Mouse (Mus musculus) splenic B cell, adult 2 months (primary cell): ENCODE data around the gene Stmn3.
A peak's percentile ranks its signal among the peaks of the same experiment; 100 is the strongest.

Source experiments
- DNase-seq: peaks from one replicate; pipeline ENCODE4 v3.0.0-alpha.2; 2011; ENCODE audit warnings: low read depth, low spot score
- H3K27me3 ChIP-seq: 2 replicates; pipeline ENCODE4 v1.6.1; 2012; ENCODE audit warnings: mild to moderate bottlenecking, low read length, moderate library complexity, mixed read lengths; ENCODE audit not compliant: control insufficient read depth, poor library complexity, insufficient read depth, severe bottlenecking
- H3K36me3 ChIP-seq: 2 replicates; pipeline ENCODE4 v1.6.1; 2012; ENCODE audit warnings: mild to moderate bottlenecking, low read length, moderate library complexity, mixed read lengths; ENCODE audit not compliant: control insufficient read depth, poor library complexity, insufficient read depth, severe bottlenecking

Stmn3 gene

GRCm38 (mm10) chr2:181314080-181314810 lies at the start of gene Stmn3:
TSS of gene Stmn3 (minus strand) at chr2:181314500.
- no peak for DNase-seq
- no peaks in the 10 kb centered on the region for H3K27me3 ChIP-seq
- no peaks in the 10 kb centered on the region for H3K36me3 ChIP-seq

DNA sequence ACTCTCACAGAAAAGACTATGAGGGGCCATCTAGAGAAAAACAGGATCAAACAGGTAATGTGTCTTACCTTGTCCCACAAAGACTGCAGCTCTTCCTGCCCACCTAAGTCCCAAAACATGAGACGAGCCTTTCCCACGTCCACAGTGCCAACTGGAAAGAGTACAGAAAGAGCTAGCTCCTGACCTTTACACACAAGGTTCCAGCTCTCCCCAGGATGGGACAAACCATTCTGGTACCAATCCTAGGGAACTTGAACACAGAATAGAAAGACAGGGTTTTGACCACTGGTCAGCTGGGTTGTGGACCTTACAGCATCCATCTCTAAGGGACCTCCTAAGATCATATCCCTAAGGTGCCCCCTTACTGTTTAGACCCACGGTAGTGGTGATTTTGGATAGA lies 49.6 kb upstream of the Stmn3 start:
- peaks cover 4% of the 10 kb centered on the region for H3K36me3 ChIP-seq
- no peak for DNase-seq
- H3K27me3 ChIP-seq: no peaks in the 10 kb centered on the region

- H3K36me3 ChIP-seq: peaks cover 2% of the 10 kb centered on the region
- H3K27me3 ChIP-seq: no peaks in the 10 kb centered on the region
- no peak for DNase-seq
These were observed 42.5 kb upstream of the Stmn3 start for GRCm38 (mm10) chr2:181356780-181357179.

DNA sequence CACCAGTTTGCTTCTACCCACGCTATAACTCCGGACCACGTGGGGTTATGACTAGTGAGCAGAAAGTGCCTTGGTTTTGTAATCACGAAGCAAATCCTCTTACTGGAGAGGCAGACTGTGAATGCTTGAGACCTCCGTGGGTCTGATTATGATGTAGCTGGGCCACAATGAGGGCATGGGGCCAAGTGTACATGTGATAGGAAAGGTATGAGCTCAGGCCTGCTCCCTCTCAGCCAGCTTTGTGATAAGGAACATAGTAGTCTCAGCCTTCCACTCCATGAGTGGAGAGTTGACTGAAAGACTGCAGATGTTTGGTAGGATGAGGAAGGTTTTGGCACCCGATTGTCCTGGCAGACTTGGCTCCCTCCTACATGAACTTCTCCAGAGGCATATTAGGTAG lies 28.5 kb upstream of the Stmn3 start:
- DNase-seq: no peak

GRCm38 (mm10) chr2:181340426-181340825 lies 26.1 kb upstream of the Stmn3 start:
- no peak for DNase-seq
- peaks cover 12% of the 10 kb centered on the region; the same call in 1 of the 2 replicates for H3K36me3 ChIP-seq
- H3K27me3 ChIP-seq: no peaks in the 10 kb centered on the region

More for the DNA sequence above, 28.5 kb upstream of the Stmn3 start:
- Histone ChIP-seq H3K36me3 (peaks cover 8% of the 10 kb centered on the region; the same call in 1 of the 2 replicates), H3K27me3 (no peaks in the 10 kb centered on the region)

GRCm38 (mm10) chr2:181334023-181334422 lies 19.7 kb upstream of the Stmn3 start:
- peak; percentile 85 for DNase-seq
- Histone ChIP-seq H3K36me3 (peaks cover 12% of the 10 kb centered on the region), H3K27me3 (no peaks in the 10 kb centered on the region)

DNA sequence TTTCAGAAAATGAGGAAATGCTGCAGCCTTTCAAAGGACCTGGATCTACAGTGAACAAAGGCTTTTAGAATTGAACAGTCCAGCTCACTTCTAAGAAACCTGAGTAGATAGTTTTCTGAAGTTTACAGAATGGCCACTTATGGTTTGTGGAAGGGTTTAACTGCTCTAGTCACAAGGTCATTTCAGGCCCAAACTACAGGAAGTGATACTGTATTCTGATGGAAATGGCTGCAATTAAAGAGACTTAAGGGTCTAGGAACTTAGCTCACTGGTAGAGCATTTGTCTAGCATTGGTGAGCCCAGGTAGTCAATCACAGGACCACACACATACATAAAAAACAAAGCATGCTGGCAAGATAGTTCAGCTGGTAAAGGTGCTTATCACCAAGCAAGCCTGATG lies 18.2 kb upstream of the Stmn3 start:
- Histone ChIP-seq H3K36me3 (peaks cover 18% of the 10 kb centered on the region), H3K27me3 (no peaks in the 10 kb centered on the region)
- no peak for DNase-seq

GRCm38 (mm10) chr2:181326098-181326497 lies 11.8 kb upstream of the Stmn3 start:
- DNase-seq: no peak
- no peaks in the 10 kb centered on the region for H3K27me3 ChIP-seq
- H3K36me3 ChIP-seq: peaks cover 13% of the 10 kb centered on the region

GRCm38 (mm10) chr2:181322136-181322535 lies 7.8 kb upstream of the Stmn3 start:
- no peaks in the 10 kb centered on the region for H3K27me3 ChIP-seq
- peaks cover 6% of the 10 kb centered on the region for H3K36me3 ChIP-seq
- DNase-seq: no peak

GRCm38 (mm10) chr2:181320103-181320499 lies 5.8 kb upstream of the Stmn3 start:
- Histone ChIP-seq H3K27me3 (no peaks in the 10 kb centered on the region), H3K36me3 (peaks cover 6% of the 10 kb centered on the region)
- DNase-seq: peak; percentile 10

- peak; percentile 86 for DNase-seq
- Histone ChIP-seq H3K27me3 (no peaks in the 10 kb centered on the region), H3K36me3 (peaks cover 6% of the 10 kb centered on the region)
These were observed 5.2 kb upstream of the Stmn3 start, which contains the start of gene Rtel1 for GRCm38 (mm10) chr2:181319248-181320102. TSS of gene Rtel1 (plus strand) at chr2:181319739.

DNA sequence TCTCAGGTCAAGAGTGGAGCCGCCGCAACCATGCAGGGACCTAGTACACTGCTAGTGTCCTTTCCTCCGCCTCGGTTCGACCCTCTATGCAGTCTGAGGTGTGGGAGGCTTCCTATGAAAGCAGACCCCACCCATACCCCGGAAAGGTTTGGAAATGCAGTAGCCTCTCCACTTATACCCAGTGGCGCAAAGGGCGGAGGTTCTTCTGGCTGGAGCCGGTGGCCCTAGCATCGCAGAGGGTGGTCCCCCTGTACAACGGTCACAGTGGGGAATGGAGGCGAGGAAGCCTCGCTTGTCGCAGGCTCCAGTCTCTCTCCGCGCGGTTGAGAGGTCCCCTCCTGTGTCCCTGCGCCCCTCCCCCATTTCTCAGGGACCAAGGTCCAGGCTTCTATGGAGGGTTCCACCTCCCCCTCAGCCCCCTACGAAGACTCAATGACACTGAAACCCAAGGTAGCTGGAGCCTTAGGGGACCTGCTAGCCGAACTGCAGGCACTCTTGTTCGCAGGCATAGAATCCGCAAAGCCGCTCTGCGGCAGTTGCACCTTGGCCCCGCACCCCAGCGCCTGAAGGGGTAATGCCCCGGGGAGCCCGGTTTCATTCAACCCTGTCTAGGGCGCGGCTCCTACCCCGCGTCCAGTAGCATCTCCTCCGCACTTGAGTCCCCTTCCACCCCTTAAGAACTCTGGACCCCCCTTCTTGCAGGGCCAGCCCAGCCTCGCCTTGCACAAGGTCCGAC lies 788 bp downstream of the Stmn3 start:
- H3K27me3 ChIP-seq: no peaks in the 10 kb centered on the region
- no peak for DNase-seq
- H3K36me3 ChIP-seq: no peaks in the 10 kb centered on the region

DNA sequence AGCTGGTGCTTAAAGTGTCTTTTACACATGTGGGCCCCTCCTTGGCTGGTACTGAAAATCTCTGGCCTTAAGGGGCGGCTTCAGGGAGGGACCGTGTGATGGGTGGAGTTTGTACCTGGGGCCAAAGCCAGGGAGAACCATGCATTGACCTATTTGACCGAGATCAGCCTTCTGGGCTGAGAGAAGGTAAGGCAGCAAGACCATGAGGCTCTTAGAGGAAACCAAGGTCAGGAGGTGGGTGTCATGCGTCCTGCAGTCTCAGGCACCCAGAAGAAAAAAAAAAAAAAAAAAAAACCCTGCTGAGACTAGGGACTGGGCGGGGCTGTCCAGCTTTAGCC lies 1.3 kb downstream of the Stmn3 start:
- DNase-seq: no peak
- Histone ChIP-seq H3K36me3 (no peaks in the 10 kb centered on the region), H3K27me3 (no peaks in the 10 kb centered on the region)

- no peaks in the 10 kb centered on the region for H3K36me3 ChIP-seq
- no peaks in the 10 kb centered on the region for H3K27me3 ChIP-seq
- no peak for DNase-seq
These were observed 1.9 kb downstream of the Stmn3 start for GRCm38 (mm10) chr2:181312435-181312834.
